Mouse (Mus musculus): ENCODE results near the gene Lpp.

Lpp gene

GRCm38 (mm10) chr16:24629218-24630172, 236.2 kb downstream of the Lpp start:
- in situ Hi-C loops (cut with MboI; ENCODE audit: low pct_unique_long_range_greater_than_20kb in 1 of 2, low sequenced_read_pairs in 2 of 2, unreplicated experiment in 1 of 2): no loop called here

DNA sequence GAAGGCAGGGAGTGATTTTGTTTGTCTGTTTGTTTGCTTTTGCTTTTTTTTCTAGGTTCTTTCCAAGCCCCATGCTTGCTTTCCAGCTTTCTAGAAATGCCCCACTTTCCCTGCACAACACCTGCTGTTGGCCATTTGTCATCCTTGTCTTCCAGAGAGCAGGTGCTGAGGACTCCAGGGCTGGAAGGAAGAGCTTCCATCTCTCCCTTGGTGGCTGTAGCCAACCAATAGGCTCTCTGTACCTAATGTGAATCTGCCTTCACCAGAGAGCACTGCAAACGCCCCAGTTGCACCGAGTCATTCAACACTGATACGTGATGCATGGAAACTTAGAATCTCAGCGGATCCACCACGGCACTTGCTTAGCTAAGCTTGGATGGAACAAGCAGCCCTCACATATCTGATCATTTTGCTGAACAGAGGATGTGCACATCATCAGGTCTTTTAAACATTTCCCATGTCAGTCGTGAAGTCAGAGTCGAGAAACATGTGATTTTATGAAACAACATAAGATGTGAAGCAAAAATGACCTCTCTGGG, 242.1 kb downstream of the Lpp start:
- in situ Hi-C loops (cut with MboI; ENCODE audit: low pct_unique_long_range_greater_than_20kb in 1 of 2, low sequenced_read_pairs in 2 of 2, unreplicated experiment in 1 of 2): no loop called here

- in situ Hi-C loops (cut with MboI; ENCODE audit: low pct_unique_long_range_greater_than_20kb in 1 of 2, low sequenced_read_pairs in 2 of 2, unreplicated experiment in 1 of 2): no loop called here
These were observed 243.6 kb downstream of the Lpp start for GRCm38 (mm10) chr16:24636894-24637293.

GRCm38 (mm10) chr16:24641003-24641797, 247.9 kb downstream of the Lpp start:
- in situ Hi-C loops (cut with MboI; ENCODE audit: low pct_unique_long_range_greater_than_20kb in 1 of 2, low sequenced_read_pairs in 2 of 2, unreplicated experiment in 1 of 2): no loop called here

DNA sequence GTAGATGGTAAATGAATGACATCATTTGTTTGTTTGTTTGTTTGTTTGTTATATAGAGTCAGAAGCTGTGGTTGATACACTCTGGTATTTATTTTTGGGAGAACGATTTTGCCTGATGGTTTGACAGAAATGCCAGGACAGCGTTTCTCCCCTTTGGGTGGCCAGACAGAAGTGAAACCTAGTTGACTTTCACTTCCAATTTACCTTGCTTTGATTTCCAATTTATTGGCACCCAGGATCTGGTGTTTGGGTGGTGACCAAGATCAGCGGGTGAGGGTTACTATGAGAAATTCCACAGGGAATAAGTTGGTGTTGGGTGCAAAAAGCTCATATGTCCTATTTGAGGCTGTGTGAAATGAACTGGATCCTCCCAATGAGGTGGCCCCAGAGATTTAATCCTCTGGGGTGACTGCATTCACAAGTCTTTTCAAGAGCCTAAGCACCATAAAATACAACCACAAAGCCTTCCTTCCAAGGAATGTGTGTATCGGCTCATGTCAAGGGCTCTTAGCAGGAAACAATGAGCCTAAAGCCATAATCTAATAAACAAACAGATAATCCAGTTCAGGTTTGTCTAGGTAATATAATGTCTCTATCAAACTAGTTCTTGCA, 249.8 kb downstream of the Lpp start:
- in situ Hi-C loops (cut with MboI; ENCODE audit: low pct_unique_long_range_greater_than_20kb in 1 of 2, low sequenced_read_pairs in 2 of 2, unreplicated experiment in 1 of 2): no loop called here

GRCm38 (mm10) chr16:24644154-24644553, 250.8 kb downstream of the Lpp start:
- in situ Hi-C loops (cut with MboI; ENCODE audit: low pct_unique_long_range_greater_than_20kb in 1 of 2, low sequenced_read_pairs in 2 of 2, unreplicated experiment in 1 of 2): no loop called here

DNA sequence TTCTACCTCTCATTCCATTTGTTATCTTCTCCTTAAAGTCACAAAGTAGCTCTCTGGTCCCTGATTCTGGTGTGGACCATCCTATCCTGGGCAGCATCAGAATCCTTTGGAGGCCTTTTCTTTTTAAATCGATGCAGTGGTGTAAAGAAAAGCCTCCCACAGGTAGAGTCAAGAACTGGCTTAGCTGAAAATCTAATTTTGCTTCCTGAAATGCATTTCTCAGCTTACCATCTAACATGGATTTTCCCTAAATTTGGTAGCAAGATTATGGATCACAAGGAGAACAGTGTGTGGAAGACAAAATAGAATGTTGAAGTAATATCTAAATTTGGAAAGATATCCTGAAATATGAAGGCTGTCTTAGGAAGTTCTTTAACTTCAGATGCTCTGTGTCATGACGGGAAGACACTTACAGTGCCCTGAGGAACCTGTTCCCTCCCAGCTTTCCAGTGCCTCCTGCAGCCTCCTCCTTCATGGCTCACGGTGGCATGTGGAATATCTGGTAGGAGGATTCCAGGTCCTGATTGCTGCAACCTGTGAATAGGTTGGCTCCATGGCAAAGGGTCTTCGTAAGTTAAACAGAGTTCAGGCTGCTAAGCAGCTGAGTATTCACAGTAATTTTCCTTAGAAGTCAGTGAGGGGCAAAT, 251.6 kb downstream of the Lpp start:
- in situ Hi-C loops (cut with MboI; ENCODE audit: low pct_unique_long_range_greater_than_20kb in 1 of 2, low sequenced_read_pairs in 2 of 2, unreplicated experiment in 1 of 2): no loop called here

- in situ Hi-C loops (cut with MboI; ENCODE audit: low pct_unique_long_range_greater_than_20kb in 1 of 2, low sequenced_read_pairs in 2 of 2, unreplicated experiment in 1 of 2): no loop called here
These were observed 252.7 kb downstream of the Lpp start for GRCm38 (mm10) chr16:24645906-24646603.

- in situ Hi-C loops (cut with MboI; ENCODE audit: low pct_unique_long_range_greater_than_20kb in 1 of 2, low sequenced_read_pairs in 2 of 2, unreplicated experiment in 1 of 2): no loop called here
These were observed 258.6 kb downstream of the Lpp start for GRCm38 (mm10) chr16:24651655-24652654.

DNA sequence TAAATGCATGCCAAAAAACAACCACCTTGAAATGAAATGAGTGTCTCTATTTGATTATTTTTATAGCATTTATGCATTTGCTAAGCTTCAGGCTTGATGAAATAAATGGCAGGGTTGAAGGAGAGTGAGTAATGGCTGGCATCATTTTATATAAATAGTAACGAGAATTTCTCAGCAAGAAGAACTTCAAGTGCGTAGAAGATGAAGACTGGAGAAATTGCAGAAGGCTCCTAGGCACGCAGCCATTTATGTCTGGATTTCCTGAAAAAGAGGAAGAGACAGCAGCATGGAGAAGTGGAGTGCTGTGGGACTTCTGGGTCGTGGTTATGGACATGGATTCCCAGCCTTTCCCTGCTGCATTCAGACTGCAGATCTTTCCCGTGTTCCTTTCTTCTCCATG, 259.7 kb downstream of the Lpp start:
- in situ Hi-C loops (cut with MboI; ENCODE audit: low pct_unique_long_range_greater_than_20kb in 1 of 2, low sequenced_read_pairs in 2 of 2, unreplicated experiment in 1 of 2): no loop called here

DNA sequence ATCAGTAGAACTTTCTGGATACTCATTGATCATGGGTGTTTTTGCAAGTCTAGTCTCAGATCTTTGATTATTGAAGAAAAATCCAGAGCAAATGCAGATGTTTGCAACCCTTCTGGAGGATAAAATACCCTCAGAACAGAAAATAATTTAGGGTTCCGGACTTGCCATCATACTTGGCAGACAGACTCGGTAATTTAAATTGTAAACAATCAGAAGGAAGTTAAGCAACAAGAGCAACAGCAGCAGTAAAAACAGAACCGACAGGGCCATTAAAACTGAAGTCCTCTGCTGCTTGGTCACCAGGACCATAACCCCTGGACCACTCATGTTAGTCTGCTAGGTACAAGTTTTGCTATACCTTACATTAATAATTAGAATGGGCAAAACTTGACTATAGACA, 261.8 kb downstream of the Lpp start:
- in situ Hi-C loops (cut with MboI; ENCODE audit: low pct_unique_long_range_greater_than_20kb in 1 of 2, low sequenced_read_pairs in 2 of 2, unreplicated experiment in 1 of 2): no loop called here

DNA sequence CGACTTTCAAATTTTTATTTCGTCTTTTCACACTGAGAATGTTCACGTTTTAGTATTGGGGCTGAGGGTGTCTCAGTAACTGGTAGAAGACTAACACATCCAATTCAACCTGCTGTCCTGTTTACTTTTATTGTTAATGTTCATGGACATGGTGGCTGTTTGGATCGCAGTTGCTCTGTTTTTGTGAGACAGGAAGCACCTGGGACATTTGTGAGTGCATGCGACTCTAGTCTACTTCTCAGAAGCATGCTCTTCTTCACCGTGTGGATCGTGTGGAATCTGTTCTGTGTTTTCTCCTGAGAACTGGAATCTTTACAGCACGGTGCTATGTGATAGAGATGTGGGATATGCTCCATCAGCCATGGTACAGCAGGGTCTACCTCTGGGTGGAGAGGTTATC, 262.7 kb downstream of the Lpp start:
- in situ Hi-C loops (cut with MboI; ENCODE audit: low pct_unique_long_range_greater_than_20kb in 1 of 2, low sequenced_read_pairs in 2 of 2, unreplicated experiment in 1 of 2): no loop called here

DNA sequence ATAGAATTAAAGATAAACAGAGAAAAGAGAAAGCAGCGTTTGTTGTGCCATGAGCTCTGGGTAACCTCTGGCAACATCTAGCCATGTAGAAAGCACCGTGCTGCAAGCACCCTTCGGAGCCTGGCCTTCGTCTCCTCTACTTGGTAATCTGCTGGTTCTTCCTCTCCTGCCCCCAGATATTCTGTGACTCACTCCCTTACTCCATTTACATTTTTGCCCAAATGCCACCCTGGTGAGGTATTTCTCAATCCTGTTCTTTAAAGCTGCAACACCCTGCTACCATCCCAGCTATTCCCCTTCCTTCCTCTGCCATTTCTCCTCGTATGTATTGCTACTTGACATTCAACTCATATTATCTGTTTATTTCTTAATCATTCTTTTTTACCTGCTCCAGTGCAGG, 263.4 kb downstream of the Lpp start:
- in situ Hi-C loops (cut with MboI; ENCODE audit: low pct_unique_long_range_greater_than_20kb in 1 of 2, low sequenced_read_pairs in 2 of 2, unreplicated experiment in 1 of 2): no loop called here

DNA sequence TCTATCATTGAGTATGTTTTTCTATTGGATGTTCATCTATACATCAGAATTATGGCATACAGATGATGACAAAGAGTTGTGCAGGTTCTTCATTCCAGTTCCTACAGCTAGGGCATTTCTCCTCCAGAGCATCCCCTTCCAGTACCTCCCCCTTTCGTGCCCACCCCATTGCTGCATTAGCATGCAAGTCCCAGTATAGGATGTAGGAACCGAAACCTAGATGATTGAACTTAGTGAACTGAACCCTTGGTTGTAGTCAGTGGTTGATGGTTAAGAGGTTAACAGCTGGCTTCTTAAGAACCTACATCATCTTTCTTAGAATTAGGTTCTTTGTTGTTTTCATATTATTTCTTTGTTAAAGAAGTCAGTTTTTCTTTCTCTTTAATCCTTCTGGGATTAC, 265.7 kb downstream of the Lpp start:
- in situ Hi-C loops (cut with MboI; ENCODE audit: low pct_unique_long_range_greater_than_20kb in 1 of 2, low sequenced_read_pairs in 2 of 2, unreplicated experiment in 1 of 2): no loop called here

DNA sequence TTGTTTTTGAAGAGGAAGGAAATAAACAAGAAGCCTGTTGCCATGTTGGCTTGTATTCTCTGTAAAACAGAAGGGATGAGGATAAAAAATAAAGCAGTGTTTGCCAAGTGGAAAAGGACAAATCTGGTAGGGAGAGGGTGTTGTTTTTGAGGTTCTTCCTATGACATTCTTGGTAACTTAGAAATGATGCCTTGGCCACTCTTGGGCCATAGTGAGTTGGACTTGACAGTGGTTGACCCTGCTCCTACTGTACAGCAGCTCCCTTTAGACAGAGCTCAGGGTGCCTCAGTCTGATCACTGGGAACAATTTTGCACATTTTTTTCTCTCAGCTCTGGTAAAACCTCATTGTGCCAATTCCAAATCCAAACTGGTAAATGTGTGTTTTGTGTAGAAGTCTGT, 270.8 kb downstream of the Lpp start:
- in situ Hi-C loops (cut with MboI; ENCODE audit: low pct_unique_long_range_greater_than_20kb in 1 of 2, low sequenced_read_pairs in 2 of 2, unreplicated experiment in 1 of 2): no loop called here

GRCm38 (mm10) chr16:24669718-24670460, 276.6 kb downstream of the Lpp start:
- in situ Hi-C loops (cut with MboI; ENCODE audit: low pct_unique_long_range_greater_than_20kb in 1 of 2, low sequenced_read_pairs in 2 of 2, unreplicated experiment in 1 of 2): no loop called here
